Mouse (Mus musculus) heart, embryonic 10.5 days (tissue): ENCODE results near the gene Sik1. TPM values are rescaled to one million over a fixed set of nuclear protein-coding genes. Genes with fewer than 3 reads are reported as not detected.

ENCODE experiments used
- DNase-seq: peaks from one replicate; pipeline ENCODE4 v3.0.0-alpha.2; 2017; ENCODE audit warnings: low spot score
- H3K27ac ChIP-seq: fragments of 300-500 bp; sonication (generic); 2 replicates; pipeline ENCODE4 v1.5.1; 2016; ENCODE audit warnings: mild to moderate bottlenecking
- H3K27me3 ChIP-seq: fragments of 300-500 bp; sonication (generic); 2 replicates; pipeline ENCODE4 v1.6.1; 2016; ENCODE audit warnings: mild to moderate bottlenecking; ENCODE audit not compliant: poor library complexity, insufficient read depth, severe bottlenecking
- H3K36me3 ChIP-seq: fragments of 300-500 bp; sonication (generic); 2 replicates; pipeline ENCODE4 v1.6.1; 2016; ENCODE audit warnings: mild to moderate bottlenecking, moderate library complexity
- H3K4me1 ChIP-seq: fragments of 300-500 bp; sonication (generic); 2 replicates; pipeline ENCODE4 v1.6.1; 2016; ENCODE audit warnings: mild to moderate bottlenecking
- H3K4me3 ChIP-seq: fragments of 300-500 bp; sonication (generic); 2 replicates; pipeline ENCODE4 v1.5.1; 2016; ENCODE audit warnings: mild to moderate bottlenecking, moderate library complexity
- H3K9me3 ChIP-seq: fragments of 300-500 bp; sonication (generic); 2 replicates; pipeline ENCODE4 v1.6.1; 2016; ENCODE audit warnings: mild to moderate bottlenecking, moderate library complexity
- WGBS: fragments of 180-500 bp; shearing (Covaris S2); methylation state at CpG from one replicate; pipeline ENCODE4 v1.1.7; 2016; 5-methylcytosine and 5-hydroxymethylcytosine counted together
- polyA plus RNA-seq: library from polyadenylated mRNA; unstranded; fragments of >200 nt; fragmentation: Nextera tagmentation; extraction: Ambion mirVana; gene quantifications from 2 replicates; pipeline ENCODE4 v1.2.1, GENCODE M21; 2016

Sik1 gene
- polyA plus RNA-seq, result 20.9 and 22.0 TPM in 2 replicates

DNA sequence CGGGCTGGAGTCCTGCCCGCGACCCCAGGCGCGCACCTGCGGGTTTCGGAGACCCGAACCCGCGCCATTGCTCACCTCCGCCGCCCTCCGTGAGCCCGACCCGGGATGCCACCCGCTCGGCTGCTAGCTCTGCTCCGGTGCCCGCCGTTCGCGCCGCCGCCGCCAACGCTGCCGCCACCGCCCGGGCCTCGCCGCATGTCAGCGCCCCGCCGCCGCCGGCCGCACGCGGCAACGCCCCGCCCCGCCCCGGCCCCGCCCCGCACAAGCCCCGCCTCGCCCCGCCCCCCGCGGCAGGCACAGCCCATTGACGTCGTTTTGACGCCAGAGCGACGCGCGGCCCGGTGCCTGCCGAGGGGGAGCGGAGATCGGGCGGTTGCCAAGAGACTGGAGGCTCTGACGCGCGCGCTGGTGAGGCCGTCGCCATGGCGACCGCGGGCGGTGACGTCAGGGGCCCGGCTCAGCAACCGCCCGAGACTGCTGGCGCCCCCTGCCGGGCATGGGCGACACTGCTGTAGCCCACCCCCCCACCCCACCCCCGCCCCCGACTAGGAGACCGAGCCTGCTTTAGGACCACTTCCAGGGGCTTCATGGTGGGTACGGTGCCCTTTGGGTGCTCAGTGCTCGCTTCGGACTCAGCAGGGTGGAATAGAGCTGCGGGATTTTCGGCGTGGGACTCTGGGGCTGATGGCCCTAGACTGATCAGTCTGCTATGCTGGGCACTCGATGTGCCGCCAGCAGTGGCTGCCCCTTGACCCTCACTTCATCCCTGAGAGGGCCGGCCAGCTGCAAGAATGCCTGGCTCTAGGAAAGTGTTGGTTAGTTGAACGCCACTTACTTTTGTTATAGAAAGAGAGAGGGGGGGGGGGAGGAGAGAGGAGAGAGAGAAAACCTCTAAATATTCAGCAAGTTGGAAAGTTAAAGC, at the start of gene Sik1:
Sik1 (minus strand) TSS at position 208 of the 922 bp plus-strand sequence.
- Histone ChIP-seq H3K4me1 (peaks cover 60% of the 10 kb centered on the region), H3K9me3 (no peaks in the 10 kb centered on the region), H3K27ac (peak within 1 kb of the TSS; percentile 98), H3K27me3 (no peaks in the 10 kb centered on the region), H3K4me3 (peak within 1 kb of the TSS; percentile 96), H3K36me3 (peaks cover 9% of the 10 kb centered on the region)
- WGBS, result under 1% methylated on average over 92 of the region's 92 CpGs
- peak; percentile 98 for DNase-seq

DNA sequence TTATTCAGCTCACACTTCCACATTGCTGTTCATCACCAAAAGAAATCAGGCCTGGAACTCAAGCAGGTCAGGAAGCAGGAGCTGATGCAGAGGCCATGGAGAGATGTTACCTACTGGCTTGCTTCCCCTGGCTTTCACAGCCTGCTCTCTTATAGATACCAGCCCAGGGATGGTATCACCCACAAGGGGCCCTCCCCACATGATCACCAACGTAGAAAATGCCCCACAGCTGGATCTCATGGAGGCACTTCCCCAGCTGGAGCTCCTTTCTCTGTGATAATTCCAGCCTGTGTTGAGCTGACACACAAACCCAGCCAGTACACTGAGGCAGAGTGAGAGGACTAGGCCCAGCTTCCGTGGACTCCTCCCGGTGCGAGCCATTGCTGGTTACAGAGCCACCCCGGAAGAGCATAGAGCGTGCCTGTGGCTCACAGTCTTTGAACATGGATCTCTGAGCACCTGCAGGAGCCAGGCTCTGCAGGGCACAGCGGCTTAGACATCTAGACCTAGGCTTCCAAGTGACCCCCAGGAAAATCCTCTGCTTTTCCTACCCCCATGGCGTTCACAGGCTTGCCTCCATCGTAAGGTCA, 49.7 kb upstream of the Sik1 start:
- H3K27me3 ChIP-seq, result no peaks in the 10 kb centered on the region
- peak overlapping the region; percentile 71 for H3K27ac ChIP-seq
- no peak overlapping the region for H3K4me3 ChIP-seq
- H3K4me1 ChIP-seq, result peaks cover 31% of the 10 kb centered on the region
- no peaks in the 10 kb centered on the region for H3K36me3 ChIP-seq
- no peaks in the 10 kb centered on the region for H3K9me3 ChIP-seq
- no peak for DNase-seq
- WGBS, result 88% methylated on average over 9 of the region's 9 CpGs

DNA sequence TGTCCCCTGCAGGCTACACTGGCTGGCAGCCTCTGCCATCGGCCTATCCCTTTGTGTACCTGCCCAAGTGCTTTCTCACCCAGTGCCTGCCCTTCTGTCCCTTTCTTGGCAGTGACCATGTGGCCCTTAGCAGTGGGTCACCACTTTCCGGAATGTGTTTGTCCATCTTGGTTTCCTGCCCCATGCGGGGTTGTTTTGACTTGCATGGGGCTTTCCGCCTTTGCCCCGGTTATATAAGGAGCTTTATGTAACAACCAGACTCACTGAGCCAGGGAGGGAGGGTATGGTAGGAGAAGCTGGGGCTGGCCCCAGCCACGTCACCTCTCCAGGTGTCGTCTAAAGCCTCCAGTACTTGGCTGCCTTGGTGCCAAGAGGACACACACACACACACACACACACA, 48.4 kb upstream of the Sik1 start:
- Histone ChIP-seq H3K4me3 (no peak overlapping the region), H3K27me3 (no peaks in the 10 kb centered on the region), H3K9me3 (no peaks in the 10 kb centered on the region), H3K4me1 (peaks cover 31% of the 10 kb centered on the region), H3K27ac (0 out of 2 replicates have a peak overlapping the region, but pooled peaks have one; percentile 12), H3K36me3 (no peaks in the 10 kb centered on the region)
- DNase-seq, result no peak
- WGBS, result 89% methylated on average over 7 of the region's 7 CpGs

DNA sequence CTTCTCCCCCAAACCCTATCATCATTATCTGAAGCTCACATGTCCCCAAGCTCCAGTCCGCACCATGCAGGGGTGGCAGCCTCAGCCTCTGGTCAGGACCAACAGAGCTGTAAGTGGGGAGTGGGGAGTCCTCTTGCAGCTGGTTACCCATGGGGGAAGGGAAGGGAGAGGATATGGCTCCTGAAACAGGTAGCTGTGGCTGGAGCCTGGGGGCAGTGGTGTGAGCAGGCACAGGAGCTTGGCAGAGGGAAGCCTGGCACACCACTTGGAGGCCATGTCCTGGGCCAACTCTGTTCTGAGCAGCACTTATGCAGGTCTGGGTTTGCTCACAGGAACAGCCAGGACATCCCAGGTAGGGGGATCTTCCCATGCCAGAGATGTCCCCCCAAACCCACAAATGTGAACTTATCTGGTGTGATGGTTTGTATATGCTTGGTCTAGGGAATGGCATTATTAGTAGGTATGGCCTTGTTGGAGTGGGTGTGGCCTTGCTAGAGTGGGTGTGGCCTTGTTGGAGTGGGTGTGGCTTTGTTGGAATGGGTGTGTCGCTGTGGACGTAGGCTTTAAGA, 47.1 kb upstream of the Sik1 start:
- no peaks in the 10 kb centered on the region for H3K9me3 ChIP-seq
- DNase-seq, result no peak
- no peaks in the 10 kb centered on the region for H3K27me3 ChIP-seq
- H3K4me3 ChIP-seq, result no peak overlapping the region
- H3K36me3 ChIP-seq, result no peaks in the 10 kb centered on the region
- WGBS, result 63% methylated on average over 3 of the region's 3 CpGs
- H3K4me1 ChIP-seq, result peaks cover 42% of the 10 kb centered on the region
- peak overlapping the region; percentile 74 for H3K27ac ChIP-seq

DNA sequence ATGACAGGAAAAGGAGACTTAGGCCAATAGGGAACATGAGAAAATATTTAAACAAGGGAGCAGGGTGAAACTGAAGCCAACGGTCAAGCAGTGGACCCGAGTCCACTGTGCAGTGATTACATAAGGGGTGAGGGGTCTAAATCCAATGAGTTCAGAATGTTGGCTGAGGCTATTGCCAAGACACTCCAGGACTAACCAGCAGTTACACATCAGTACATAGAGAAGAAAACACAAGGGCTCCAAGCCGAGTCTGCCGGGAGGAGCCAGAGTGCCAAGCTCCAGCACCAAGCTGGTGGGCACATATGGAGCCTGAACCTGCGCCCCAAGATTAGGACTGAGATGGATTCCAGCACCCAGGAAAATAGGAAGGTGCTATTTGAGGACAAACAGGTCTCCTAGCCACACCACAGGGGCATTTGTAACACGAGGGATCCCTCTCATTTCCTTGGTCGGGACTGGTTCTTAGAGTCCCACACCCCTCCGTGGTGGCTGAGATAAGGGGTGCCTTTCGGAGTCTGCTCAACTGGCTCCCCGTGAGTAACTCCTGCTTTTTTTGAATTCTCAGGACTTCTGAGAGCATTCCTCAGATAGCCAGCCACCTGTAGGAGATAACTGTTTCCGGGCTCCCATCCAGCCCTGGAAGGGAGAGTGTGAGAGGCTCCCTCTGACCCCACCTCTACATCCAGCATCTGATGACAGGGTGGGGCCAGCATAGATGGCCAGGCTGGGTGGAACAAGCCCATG, 46.0 kb upstream of the Sik1 start:
- H3K27me3 ChIP-seq, result no peaks in the 10 kb centered on the region
- peaks cover 53% of the 10 kb centered on the region for H3K4me1 ChIP-seq
- H3K9me3 ChIP-seq, result no peaks in the 10 kb centered on the region
- DNase-seq, result no peak
- 30% methylated on average over 11 of the region's 11 CpGs for WGBS
- H3K36me3 ChIP-seq, result no peaks in the 10 kb centered on the region
- H3K4me3 ChIP-seq, result peak overlapping the region; percentile 27; the same call in 1 of the 2 replicates
- H3K27ac ChIP-seq, result peak overlapping the region; percentile 74

DNA sequence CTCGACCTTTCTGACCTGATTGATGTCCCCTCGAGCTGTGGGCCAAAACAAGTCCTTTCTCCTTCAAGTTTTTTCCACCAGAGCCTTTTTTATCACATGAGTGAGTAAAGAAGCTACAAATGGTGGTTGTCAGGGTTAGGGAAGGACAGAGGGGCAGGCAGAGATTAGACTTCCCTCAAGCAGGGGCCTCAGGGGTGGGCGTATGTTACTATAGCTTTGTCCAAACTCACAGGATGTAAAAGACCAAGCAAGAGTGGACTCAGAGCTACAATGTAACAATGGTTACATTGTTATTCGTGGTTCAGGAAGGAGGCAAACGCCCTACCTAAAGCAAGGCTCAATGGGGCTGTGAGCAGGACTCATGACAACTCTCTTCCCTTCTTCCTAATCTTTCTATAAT, 43.3 kb upstream of the Sik1 start:
- Histone ChIP-seq H3K4me1 (peaks cover 51% of the 10 kb centered on the region), H3K36me3 (no peaks in the 10 kb centered on the region), H3K27ac (0 out of 2 replicates have a peak overlapping the region, but pooled peaks have one; percentile 10), H3K27me3 (no peaks in the 10 kb centered on the region), H3K4me3 (no peak overlapping the region), H3K9me3 (no peaks in the 10 kb centered on the region)
- no peak for DNase-seq
- 48% methylated on average over 5 of the region's 5 CpGs for WGBS

DNA sequence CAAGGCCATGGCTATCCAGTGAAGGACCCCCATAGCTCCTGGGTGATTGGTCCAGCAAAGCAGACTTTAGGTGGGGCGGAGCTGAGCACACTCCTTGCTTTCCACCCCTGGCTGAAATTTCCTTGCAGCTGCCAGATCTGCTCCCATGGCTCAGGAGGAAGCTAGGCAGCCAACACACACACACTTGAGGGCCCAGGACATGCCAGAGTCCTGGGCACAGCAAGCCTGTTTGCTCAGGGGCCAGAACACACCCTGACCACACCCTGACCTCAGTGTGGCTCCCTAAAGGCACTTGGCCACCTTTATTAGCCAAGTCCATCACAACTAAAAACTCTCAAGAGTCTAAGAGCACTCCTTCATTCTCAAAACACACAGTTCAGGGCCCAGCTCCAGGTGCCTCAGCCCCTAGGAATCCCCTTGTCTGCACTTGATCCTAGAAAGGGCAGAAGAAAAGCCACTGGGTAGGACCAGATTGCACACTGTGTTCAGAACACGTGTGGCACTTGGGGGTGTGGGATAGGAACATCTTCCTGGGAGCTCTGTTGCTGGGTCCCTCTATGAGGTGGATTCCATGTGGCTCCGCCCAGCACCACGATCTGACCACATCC, 41.7 kb upstream of the Sik1 start:
- peak overlapping the region; percentile 67 for H3K27ac ChIP-seq
- no peaks in the 10 kb centered on the region for H3K36me3 ChIP-seq
- no peaks in the 10 kb centered on the region for H3K9me3 ChIP-seq
- no peak overlapping the region for H3K4me3 ChIP-seq
- peaks cover 56% of the 10 kb centered on the region for H3K4me1 ChIP-seq
- no peaks in the 10 kb centered on the region for H3K27me3 ChIP-seq
- WGBS, result 90% methylated on average over 4 of the region's 4 CpGs
- DNase-seq, result no peak

DNA sequence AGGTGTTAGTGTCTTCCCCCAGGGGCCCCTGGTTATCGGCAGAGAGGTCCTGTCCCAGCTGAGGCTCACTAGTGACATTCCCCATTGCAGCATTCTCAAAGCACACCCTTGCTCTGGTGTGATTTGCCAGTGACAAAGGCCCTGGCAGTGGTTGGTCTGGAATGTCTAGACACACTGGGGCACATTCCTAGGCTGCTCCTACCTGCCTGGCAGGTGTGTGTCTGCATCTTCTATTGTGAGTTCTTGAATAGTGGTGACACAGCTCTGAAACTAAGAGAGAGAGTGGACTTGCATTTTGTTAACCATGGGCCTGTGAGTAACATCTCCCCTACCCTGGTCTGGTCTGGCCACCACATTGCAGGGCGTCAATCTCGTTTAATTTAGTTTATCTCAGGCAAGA, 41.1 kb upstream of the Sik1 start:
- H3K27me3 ChIP-seq, result no peaks in the 10 kb centered on the region
- H3K9me3 ChIP-seq, result no peaks in the 10 kb centered on the region
- H3K27ac ChIP-seq, result peak overlapping the region; percentile 67
- no peaks in the 10 kb centered on the region for H3K36me3 ChIP-seq
- H3K4me3 ChIP-seq, result no peak overlapping the region
- DNase-seq, result no peak
- 45% methylated on average over 3 of the region's 3 CpGs for WGBS
- peaks cover 56% of the 10 kb centered on the region for H3K4me1 ChIP-seq

DNA sequence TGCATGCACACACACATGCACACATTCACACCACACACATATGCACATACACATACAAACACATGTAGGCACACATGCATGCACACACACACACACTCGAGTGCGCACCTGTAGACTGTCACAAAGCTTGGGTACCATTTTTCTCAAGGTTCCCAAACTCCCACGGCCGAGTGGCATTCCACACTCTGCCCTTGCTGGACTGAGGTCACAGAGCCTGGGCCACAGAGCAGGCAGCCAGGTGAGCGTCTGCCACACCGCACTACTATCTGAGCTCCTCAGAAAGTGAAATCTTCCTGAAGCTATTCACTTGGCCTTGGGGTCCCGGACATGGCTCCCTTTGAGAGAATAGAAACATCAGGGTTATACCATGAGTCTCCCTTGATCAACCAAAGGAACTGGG, 40.7 kb upstream of the Sik1 start:
- H3K9me3 ChIP-seq, result no peaks in the 10 kb centered on the region
- no peaks in the 10 kb centered on the region for H3K36me3 ChIP-seq
- no peaks in the 10 kb centered on the region for H3K27me3 ChIP-seq
- peaks cover 56% of the 10 kb centered on the region for H3K4me1 ChIP-seq
- no peak for DNase-seq
- H3K27ac ChIP-seq, result peak overlapping the region; percentile 67
- H3K4me3 ChIP-seq, result no peak overlapping the region
- 85% methylated on average over 7 of the region's 7 CpGs for WGBS

DNA sequence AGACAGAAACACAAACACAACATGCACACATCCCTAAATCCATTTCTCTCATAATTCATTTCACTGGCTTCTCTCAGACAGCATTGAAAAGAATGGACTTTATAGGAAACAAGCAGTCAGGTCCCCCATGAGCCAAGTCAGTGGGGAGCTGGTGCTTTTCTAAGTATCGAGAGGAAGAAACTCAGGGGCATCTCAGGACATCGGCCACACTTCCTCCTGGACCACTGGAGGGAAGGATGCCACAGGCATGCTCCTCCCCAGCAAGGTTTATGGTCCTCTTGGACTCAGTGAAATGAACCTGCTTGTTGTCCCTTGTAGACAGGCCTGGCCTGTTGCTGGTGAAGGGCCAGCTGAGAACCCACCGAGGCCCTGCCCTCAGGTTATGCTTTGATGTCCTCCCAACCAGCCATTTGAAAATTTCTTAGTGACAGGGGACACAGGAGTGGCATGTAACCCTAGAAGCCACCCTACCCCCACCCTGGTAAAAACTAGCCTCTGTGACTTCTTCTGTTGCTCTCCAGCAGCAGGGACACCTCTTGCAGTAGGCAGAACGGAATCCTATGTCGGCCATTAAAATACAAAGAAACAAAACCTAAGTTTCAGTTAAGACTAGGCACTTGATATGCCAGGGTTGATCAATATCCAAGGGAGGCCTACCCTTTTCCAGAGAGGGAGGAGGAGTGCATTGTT, 37.9 kb upstream of the Sik1 start:
- no peaks in the 10 kb centered on the region for H3K36me3 ChIP-seq
- no peak for DNase-seq
- H3K27ac ChIP-seq, result peak overlapping the region; percentile 85
- no peaks in the 10 kb centered on the region for H3K27me3 ChIP-seq
- WGBS, result 70% methylated on average over 5 of the region's 5 CpGs
- H3K9me3 ChIP-seq, result no peaks in the 10 kb centered on the region
- H3K4me1 ChIP-seq, result peaks cover 78% of the 10 kb centered on the region
- H3K4me3 ChIP-seq, result no peak overlapping the region

DNA sequence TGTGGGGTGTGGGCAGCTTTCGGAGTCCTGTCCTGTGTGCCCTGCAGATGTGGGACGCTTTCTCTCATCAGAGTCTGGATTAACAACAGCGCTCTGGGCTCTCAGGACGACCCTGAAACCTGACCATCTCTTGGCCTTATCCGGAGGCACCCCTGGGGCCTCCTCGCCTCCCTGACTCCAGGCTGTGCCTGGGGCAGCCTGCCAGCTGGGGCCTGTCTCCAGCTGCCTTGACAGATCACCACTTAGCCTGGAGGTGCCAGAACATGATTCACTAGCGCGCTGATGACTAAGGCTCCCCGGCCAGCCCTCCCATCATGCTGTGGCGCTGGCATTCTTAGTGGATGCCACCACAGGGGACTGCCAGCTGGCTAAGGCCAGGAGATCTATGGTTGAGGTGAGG, 37.1 kb upstream of the Sik1 start:
- Histone ChIP-seq H3K36me3 (no peaks in the 10 kb centered on the region), H3K4me3 (0 out of 2 replicates have a peak overlapping the region, but pooled peaks have one; percentile 1), H3K27ac (peak overlapping the region; percentile 85), H3K9me3 (no peaks in the 10 kb centered on the region), H3K27me3 (no peaks in the 10 kb centered on the region), H3K4me1 (peaks cover 76% of the 10 kb centered on the region)
- peak; percentile 92 for DNase-seq
- WGBS, result 14% methylated on average over 10 of the region's 10 CpGs

DNA sequence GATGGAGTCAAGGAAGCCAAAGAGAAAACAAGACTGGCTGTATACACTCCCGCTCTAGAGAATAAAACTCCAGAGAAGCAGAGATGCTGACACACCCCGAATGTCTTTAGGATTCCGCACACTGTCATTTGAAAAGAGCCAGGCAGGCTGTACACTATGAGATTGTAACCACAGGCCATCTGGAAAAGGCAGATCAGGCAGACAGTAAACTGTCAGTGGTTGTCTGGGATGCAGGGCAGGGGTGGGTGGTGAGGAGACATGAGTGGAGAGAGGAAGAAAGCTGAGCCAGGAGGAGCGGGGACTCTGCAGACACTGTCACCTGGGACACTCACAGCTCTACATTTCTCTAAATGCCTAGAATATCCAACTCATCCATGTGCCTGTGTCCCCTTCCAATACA, 36.3 kb upstream of the Sik1 start:
- WGBS, result 47% methylated on average over 4 of the region's 4 CpGs
- H3K9me3 ChIP-seq, result no peaks in the 10 kb centered on the region
- peak overlapping the region; percentile 85 for H3K27ac ChIP-seq
- H3K36me3 ChIP-seq, result no peaks in the 10 kb centered on the region
- H3K4me3 ChIP-seq, result no peak overlapping the region
- H3K4me1 ChIP-seq, result peaks cover 67% of the 10 kb centered on the region
- H3K27me3 ChIP-seq, result no peaks in the 10 kb centered on the region
- DNase-seq, result no peak
